Mouse (Mus musculus): ENCODE measurements around the gene Flt3l. TPM values are rescaled to one million over a fixed set of nuclear protein-coding genes. Genes with fewer than 3 reads are reported as not detected.

Flt3l gene
- polyA plus RNA-seq, 1 experiment from 2014 or later = 2.4 TPM

DNA sequence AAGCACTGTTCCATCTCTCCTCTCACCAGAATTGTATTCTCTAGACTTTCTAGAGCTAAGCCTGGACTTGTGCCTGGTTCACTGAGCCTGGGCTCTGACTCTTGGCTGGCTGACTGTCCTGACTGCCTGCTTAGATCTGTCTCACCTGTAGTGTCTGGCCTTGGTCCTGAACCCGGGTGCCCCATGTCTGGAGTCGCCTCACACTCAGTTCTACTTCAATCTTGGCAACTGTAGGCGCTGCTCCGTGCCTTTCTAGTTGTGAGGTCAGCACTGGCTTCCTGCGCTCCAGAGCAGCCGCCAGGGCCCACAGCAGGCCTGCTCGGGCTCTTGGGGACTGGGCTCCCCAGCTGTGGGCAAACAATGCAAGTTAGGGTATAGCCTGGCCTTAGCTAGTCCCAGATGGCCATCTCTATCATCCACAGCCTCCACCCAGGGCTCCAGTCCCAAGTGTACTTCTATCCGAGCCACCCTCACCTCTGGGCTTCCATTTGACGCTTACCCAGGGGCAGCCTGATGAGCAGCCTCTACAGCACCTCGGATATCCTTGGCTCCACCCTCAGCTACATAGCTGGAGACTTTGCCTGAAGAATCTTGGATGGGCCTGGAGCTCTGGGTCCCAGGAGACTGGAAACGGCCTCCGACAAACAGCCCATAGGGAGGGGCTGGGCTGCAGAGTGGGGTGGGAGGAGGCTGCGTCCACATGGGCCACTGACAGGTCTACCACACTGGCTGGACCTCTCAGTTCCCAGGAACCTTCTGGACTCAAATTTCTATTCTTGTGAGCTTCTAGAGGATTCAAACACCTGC, 8.3 kb upstream of the Flt3l start:
- no peak overlapping the region for H3K4me2 ChIP-seq (ENCODE audit: low read length)
- H3K4me3 ChIP-seq (replicated peaks; ENCODE audit: low read depth, low read length) = no peak overlapping the region
- peaks cover 37% of the 10 kb centered on the region for H3K36me3 ChIP-seq (ENCODE audit: insufficient read depth, low read length)
- 0 out of 2 replicates have a peak, but pooled peaks cover 4% of the 10 kb centered on the region for H3K4me1 ChIP-seq (replicated peaks; ENCODE audit: insufficient read depth, low read length)
- WGBS = 78% methylated on average over 13 of the region's 13 CpGs
- H3K9me3 ChIP-seq (replicated peaks; ENCODE audit: low read length) = no peaks in the 10 kb centered on the region
- DNase-seq (ENCODE audit: low spot score) (no peak), ATAC-seq (replicated peaks; ENCODE audit: low FRiP score, low read depth) (no peak)
- no peaks in the 10 kb centered on the region for H3K27me3 ChIP-seq (ENCODE audit: insufficient read depth, low read length)
- H3K27ac ChIP-seq = no peak overlapping the region
- no peak overlapping the region for H3K9ac ChIP-seq (ENCODE audit: low read depth, low read length)
- no peak for TF ChIP-seq CTCF (IDR thresholded peaks at IDR 0.05; ENCODE audit: low read depth)

GRCm38 (mm10) chr7:45141914-45142313, 5.7 kb upstream of the Flt3l start:
- Histone ChIP-seq H3K36me3 (ENCODE audit: insufficient read depth, low read length) (peaks cover 35% of the 10 kb centered on the region), H3K4me3 (replicated peaks; ENCODE audit: low read depth, low read length) (no peak overlapping the region), H3K4me1 (replicated peaks; ENCODE audit: insufficient read depth, low read length) (no peaks in the 10 kb centered on the region), H3K9ac (ENCODE audit: low read depth, low read length) (no peak overlapping the region), H3K9me3 (replicated peaks; ENCODE audit: low read length) (no peaks in the 10 kb centered on the region), H3K27ac (no peak overlapping the region), H3K4me2 (ENCODE audit: low read length) (no peak overlapping the region), H3K27me3 (ENCODE audit: insufficient read depth, low read length) (no peaks in the 10 kb centered on the region)
- WGBS = 93% methylated on average over 5 of the region's 5 CpGs
- ATAC-seq (replicated peaks; ENCODE audit: low FRiP score, low read depth) (no peak), DNase-seq (ENCODE audit: low spot score) (no peak)
- no peak for TF ChIP-seq CTCF (IDR thresholded peaks at IDR 0.05; ENCODE audit: low read depth)

GRCm38 (mm10) chr7:45141319-45141718, 5.1 kb upstream of the Flt3l start:
- no peaks in the 10 kb centered on the region for H3K27me3 ChIP-seq (ENCODE audit: insufficient read depth, low read length)
- TF ChIP-seq CTCF (IDR thresholded peaks at IDR 0.05; ENCODE audit: low read depth) = no peak
- WGBS = 86% methylated on average over 3 of the region's 3 CpGs
- no peak for DNase-seq (ENCODE audit: low spot score)
- no peak for ATAC-seq (replicated peaks; ENCODE audit: low FRiP score, low read depth)
- H3K4me2 ChIP-seq (ENCODE audit: low read length) = no peak overlapping the region
- no peak overlapping the region for H3K9ac ChIP-seq (ENCODE audit: low read depth, low read length)
- H3K27ac ChIP-seq = no peak overlapping the region
- H3K4me3 ChIP-seq (replicated peaks; ENCODE audit: low read depth, low read length) = no peak overlapping the region
- H3K9me3 ChIP-seq (replicated peaks; ENCODE audit: low read length) = no peaks in the 10 kb centered on the region
- H3K36me3 ChIP-seq (ENCODE audit: insufficient read depth, low read length) = peaks cover 32% of the 10 kb centered on the region
- no peaks in the 10 kb centered on the region for H3K4me1 ChIP-seq (replicated peaks; ENCODE audit: insufficient read depth, low read length)

DNA sequence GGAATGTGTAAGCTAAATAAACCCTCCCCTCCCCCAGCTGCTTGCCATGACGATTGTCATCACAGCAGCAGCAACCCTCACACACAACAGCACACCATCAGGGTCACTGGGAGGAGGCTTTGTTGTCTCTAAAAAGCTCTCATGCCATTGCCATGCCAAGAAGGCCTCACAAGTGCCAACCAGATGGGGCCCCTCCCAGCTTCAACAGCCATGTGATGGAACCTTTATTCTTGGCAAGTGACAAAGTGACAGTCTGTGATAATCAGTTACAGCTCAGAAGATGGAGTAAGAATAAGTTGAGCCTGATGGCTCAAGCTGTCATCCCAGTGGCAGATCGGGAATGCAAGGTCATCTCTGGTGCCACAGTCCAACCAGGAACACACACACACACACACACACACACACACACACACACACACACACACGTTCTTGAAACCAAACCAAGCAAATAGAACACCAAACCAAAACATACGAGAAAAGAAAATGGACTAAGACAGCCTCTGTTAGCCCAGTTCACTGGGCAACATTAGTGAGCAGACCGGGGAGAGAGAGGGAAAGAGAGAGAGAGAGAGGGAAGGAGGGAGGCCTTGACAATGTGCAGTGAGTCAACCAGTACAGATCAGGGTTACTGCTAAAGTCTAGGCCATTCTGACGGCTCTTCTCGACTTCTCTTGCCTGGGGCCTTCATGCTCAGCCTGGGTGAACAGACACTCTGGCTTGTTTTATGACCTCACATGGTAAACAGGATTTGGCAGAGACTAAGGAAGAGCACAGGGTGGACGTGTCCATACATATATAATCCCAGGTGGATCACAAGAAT, 3.9 kb upstream of the Flt3l start:
- WGBS = 71% methylated on average over 8 of the region's 8 CpGs
- Histone ChIP-seq H3K9ac (ENCODE audit: low read depth, low read length) (no peak overlapping the region), H3K27ac (no peak overlapping the region), H3K9me3 (replicated peaks; ENCODE audit: low read length) (no peaks in the 10 kb centered on the region), H3K36me3 (ENCODE audit: insufficient read depth, low read length) (peaks cover 22% of the 10 kb centered on the region), H3K4me3 (replicated peaks; ENCODE audit: low read depth, low read length) (no peak overlapping the region), H3K4me1 (replicated peaks; ENCODE audit: insufficient read depth, low read length) (0 out of 2 replicates have a peak, but pooled peaks cover 3% of the 10 kb centered on the region), H3K27me3 (ENCODE audit: insufficient read depth, low read length) (no peaks in the 10 kb centered on the region), H3K4me2 (ENCODE audit: low read length) (no peak overlapping the region)
- no peak for TF ChIP-seq CTCF (IDR thresholded peaks at IDR 0.05; ENCODE audit: low read depth)
- ATAC-seq (replicated peaks; ENCODE audit: low FRiP score, low read depth) = no peak
- no peak for DNase-seq (ENCODE audit: low spot score)

DNA sequence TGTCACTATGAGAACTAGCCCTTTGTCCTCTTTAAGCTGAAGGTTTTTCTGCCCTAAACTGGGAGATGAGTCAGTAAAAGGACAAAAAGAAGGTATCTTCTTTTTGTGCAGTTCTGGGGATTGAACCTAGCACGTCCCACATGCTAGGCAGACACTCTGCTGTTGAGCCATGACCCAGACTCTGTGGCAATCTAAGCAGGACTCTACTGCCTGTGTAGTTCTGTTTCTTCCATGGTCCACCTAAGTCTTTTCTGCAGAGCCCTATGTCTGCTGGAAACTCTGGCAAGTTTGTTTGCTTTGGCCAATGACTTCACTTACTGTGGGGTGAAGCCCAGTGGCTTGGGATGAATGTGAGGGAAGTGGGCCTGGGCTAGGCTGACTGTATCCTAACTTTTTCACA, 2.2 kb upstream of the Flt3l start:
- Histone ChIP-seq H3K9ac (ENCODE audit: low read depth, low read length) (no peak overlapping the region; the same call in 1 of the 2 replicates), H3K4me3 (replicated peaks; ENCODE audit: low read depth, low read length) (no peak overlapping the region), H3K4me1 (replicated peaks; ENCODE audit: insufficient read depth, low read length) (peaks cover 9% of the 10 kb centered on the region; the same call in 1 of the 2 replicates), H3K4me2 (ENCODE audit: low read length) (no peak overlapping the region), H3K27ac (no peak overlapping the region), H3K27me3 (ENCODE audit: insufficient read depth, low read length) (no peaks in the 10 kb centered on the region), H3K36me3 (ENCODE audit: insufficient read depth, low read length) (peaks cover 8% of the 10 kb centered on the region; the same call in 1 of the 2 replicates), H3K9me3 (replicated peaks; ENCODE audit: low read length) (no peaks in the 10 kb centered on the region)
- DNase-seq (ENCODE audit: low spot score) (no peak), ATAC-seq (replicated peaks; ENCODE audit: low FRiP score, low read depth) (no peak)
- TF ChIP-seq CTCF (IDR thresholded peaks at IDR 0.05; ENCODE audit: low read depth) = no peak
- WGBS = 70% methylated on average over 1 of the region's 1 CpGs

DNA sequence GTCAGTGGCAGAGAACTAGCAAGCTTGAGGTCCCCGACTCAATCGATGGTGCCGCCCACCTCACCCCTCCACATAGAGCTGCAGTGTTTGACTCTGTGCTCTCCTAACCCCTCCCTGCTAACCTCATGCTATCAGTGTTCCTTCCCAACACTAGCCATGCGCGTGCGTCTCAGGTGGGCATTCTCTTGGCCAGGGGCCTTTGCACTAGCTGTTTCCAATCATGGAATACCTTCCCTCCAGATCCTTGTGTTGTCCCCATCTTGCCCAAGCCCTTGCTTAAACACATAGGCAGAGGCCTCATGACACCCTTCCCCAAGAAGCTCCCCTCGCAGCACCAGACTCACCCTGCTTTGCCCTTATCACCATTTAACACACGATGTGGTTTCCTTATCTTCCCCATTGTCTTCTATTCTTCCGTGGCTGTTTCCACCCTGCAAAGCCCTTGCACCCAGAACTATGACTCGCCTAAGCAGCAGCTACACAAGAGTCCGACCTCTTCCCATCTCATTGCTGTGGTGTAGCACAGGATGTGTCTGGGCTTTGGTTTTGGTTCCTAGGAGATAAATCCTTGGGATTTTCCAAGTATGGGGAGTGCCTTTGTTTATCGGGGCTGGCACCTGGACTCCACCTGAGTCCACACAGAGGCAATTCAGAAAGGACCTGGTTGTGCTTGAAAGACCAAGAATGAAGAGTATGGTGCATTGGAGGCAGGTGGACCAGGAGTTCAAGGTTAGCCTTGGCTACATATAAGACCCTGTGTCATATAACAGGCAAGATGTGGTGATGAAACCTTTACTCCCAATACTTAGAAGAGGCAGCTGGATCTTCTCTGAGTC, 1.2 kb upstream of the Flt3l start:
- H3K27me3 ChIP-seq (ENCODE audit: insufficient read depth, low read length) = no peaks in the 10 kb centered on the region
- DNase-seq (ENCODE audit: low spot score) (no peak), ATAC-seq (replicated peaks; ENCODE audit: low FRiP score, low read depth) (no peak)
- H3K36me3 ChIP-seq (ENCODE audit: insufficient read depth, low read length) = no peaks in the 10 kb centered on the region
- peaks cover 9% of the 10 kb centered on the region; the same call in 1 of the 2 replicates for H3K4me1 ChIP-seq (replicated peaks; ENCODE audit: insufficient read depth, low read length)
- no peak overlapping the region for H3K9ac ChIP-seq (ENCODE audit: low read depth, low read length)
- WGBS = 78% methylated on average over 12 of the region's 12 CpGs
- H3K4me2 ChIP-seq (ENCODE audit: low read length) = no peak overlapping the region
- no peak for TF ChIP-seq CTCF (IDR thresholded peaks at IDR 0.05; ENCODE audit: low read depth)
- no peak overlapping the region for H3K27ac ChIP-seq
- H3K4me3 ChIP-seq (replicated peaks; ENCODE audit: low read depth, low read length) = no peak overlapping the region
- no peaks in the 10 kb centered on the region for H3K9me3 ChIP-seq (replicated peaks; ENCODE audit: low read length)

Measured in kidney, postnatal 0 days (tissue).